Mouse (Mus musculus): ENCODE data around the gene Alx3. TPM values are rescaled to one million over a fixed set of nuclear protein-coding genes. Genes with fewer than 3 reads are reported as not detected.

Gene Alx3
- polyA plus RNA-seq, 1 experiment from 2014 or later = not detected

- Histone ChIP-seq H3K27ac (ENCODE audit: low read depth) (no peak overlapping the region), H3K4me2 (ENCODE audit: low read depth, low read length) (no peak overlapping the region), H3K4me3 (ENCODE audit: low read depth, low read length) (no peak overlapping the region), H3K36me3 (replicated peaks; ENCODE audit: insufficient read depth, low read length) (no peaks in the 10 kb centered on the region), H3K9me3 (ENCODE audit: low read length) (no peaks in the 10 kb centered on the region), H3K27me3 (ENCODE audit: insufficient read depth, low read length) (no peaks in the 10 kb centered on the region), H3K9ac (replicated peaks) (no peak overlapping the region), H3K4me1 (ENCODE audit: insufficient read depth) (no peaks in the 10 kb centered on the region)
- ATAC-seq = no peak
- no peak for DNase-seq
- WGBS (ENCODE audit: insufficient replicate concordance) = 42% methylated on average over 3 of the region's 3 CpGs
- TF ChIP-seq EP300 (IDR thresholded peaks at IDR 0.05; ENCODE audit: low read depth) (no peak), CTCF (IDR thresholded peaks at IDR 0.05; ENCODE audit: low read depth) (no peak)
Observed at GRCm38 (mm10) chr3:107558740-107559139, 36.1 kb upstream of the Alx3 start.

DNA sequence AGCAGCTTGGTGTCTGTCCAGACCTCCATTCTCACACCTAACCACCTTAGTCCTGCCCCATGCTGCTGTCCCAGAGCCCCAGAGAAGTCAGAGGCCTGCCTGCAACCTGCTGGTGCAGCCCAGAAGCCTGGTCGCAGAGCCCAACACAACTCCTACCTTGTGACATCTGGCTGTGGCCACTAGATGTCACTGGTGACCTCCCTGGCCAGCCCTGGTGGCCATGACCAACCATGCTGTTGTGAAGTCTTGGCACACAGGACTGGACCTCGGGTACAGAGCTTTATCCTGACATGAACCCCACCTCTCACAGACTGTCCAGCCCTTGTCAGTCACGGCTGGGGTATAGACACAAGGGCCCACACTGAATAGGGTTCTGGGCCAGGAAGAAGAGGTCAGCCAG, 35.6 kb upstream of the Alx3 start:
- peak; percentile 80 for ATAC-seq
- TF ChIP-seq EP300 (IDR thresholded peaks at IDR 0.05; ENCODE audit: low read depth) (no peak), CTCF (IDR thresholded peaks at IDR 0.05; ENCODE audit: low read depth) (peak; percentile 93)
- WGBS (ENCODE audit: insufficient replicate concordance) = 3% methylated on average over 3 of the region's 3 CpGs

GRCm38 (mm10) chr3:107562104-107562503, 32.7 kb upstream of the Alx3 start:
- H3K27ac ChIP-seq (ENCODE audit: low read depth) = no peak overlapping the region
- H3K27me3 ChIP-seq (ENCODE audit: insufficient read depth, low read length) = no peaks in the 10 kb centered on the region
- H3K36me3 ChIP-seq (replicated peaks; ENCODE audit: insufficient read depth, low read length) = no peaks in the 10 kb centered on the region
- H3K4me1 ChIP-seq (ENCODE audit: insufficient read depth) = no peaks in the 10 kb centered on the region
- no peak overlapping the region for H3K4me2 ChIP-seq (ENCODE audit: low read depth, low read length)
- TF ChIP-seq CTCF (IDR thresholded peaks at IDR 0.05; ENCODE audit: low read depth) = no peak
- no peak for TF ChIP-seq EP300 (IDR thresholded peaks at IDR 0.05; ENCODE audit: low read depth)
- no peak overlapping the region for H3K4me3 ChIP-seq (ENCODE audit: low read depth, low read length)
- ATAC-seq = no peak
- H3K9ac ChIP-seq (replicated peaks) = no peak overlapping the region
- DNase-seq = no peak
- whole genome bisulfite sequencing (ENCODE audit: insufficient replicate concordance) = 70% methylated on average over 2 of the region's 2 CpGs
- no peaks in the 10 kb centered on the region for H3K9me3 ChIP-seq (ENCODE audit: low read length)

More for the DNA sequence above, 35.6 kb upstream of the Alx3 start:
- no peaks in the 10 kb centered on the region for H3K27me3 ChIP-seq (ENCODE audit: insufficient read depth, low read length)
- H3K9ac ChIP-seq (replicated peaks) = no peak overlapping the region
- H3K4me3 ChIP-seq (ENCODE audit: low read depth, low read length) = no peak overlapping the region
- H3K36me3 ChIP-seq (replicated peaks; ENCODE audit: insufficient read depth, low read length) = no peaks in the 10 kb centered on the region
- H3K4me1 ChIP-seq (ENCODE audit: insufficient read depth) = no peaks in the 10 kb centered on the region
- DNase-seq = peak; percentile 65
- H3K4me2 ChIP-seq (ENCODE audit: low read depth, low read length) = no peak overlapping the region
- H3K27ac ChIP-seq (ENCODE audit: low read depth) = no peak overlapping the region
- H3K9me3 ChIP-seq (ENCODE audit: low read length) = no peaks in the 10 kb centered on the region

DNA sequence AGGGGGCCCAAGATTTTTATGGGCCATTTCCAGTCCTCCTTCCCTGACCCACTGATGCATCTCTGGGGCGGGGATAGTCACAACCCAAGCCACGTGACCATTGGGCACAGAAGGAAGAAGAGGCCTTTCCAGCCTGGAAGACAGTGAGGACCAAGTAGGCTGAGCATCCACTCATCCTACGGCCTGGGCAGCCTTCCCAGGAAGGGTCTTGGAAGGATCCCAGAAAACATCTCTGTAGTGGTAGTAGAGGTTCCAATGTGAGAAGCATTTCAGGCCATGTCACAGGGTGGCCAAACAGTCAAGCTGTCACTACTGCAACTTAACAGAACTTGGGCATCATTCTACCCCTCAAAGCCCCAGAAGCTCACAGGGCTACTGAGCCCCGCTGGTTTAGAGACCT, 32.2 kb upstream of the Alx3 start:
- no peaks in the 10 kb centered on the region for H3K4me1 ChIP-seq (ENCODE audit: insufficient read depth)
- H3K9me3 ChIP-seq (ENCODE audit: low read length) = no peaks in the 10 kb centered on the region
- no peak for DNase-seq
- no peak for ATAC-seq
- H3K4me2 ChIP-seq (ENCODE audit: low read depth, low read length) = no peak overlapping the region
- WGBS (ENCODE audit: insufficient replicate concordance) = 72% methylated on average over 4 of the region's 4 CpGs
- TF ChIP-seq EP300 (IDR thresholded peaks at IDR 0.05; ENCODE audit: low read depth) (no peak), CTCF (IDR thresholded peaks at IDR 0.05; ENCODE audit: low read depth) (no peak)
- H3K4me3 ChIP-seq (ENCODE audit: low read depth, low read length) = no peak overlapping the region
- no peak overlapping the region for H3K27ac ChIP-seq (ENCODE audit: low read depth)
- no peak overlapping the region for H3K9ac ChIP-seq (replicated peaks)
- no peaks in the 10 kb centered on the region for H3K36me3 ChIP-seq (replicated peaks; ENCODE audit: insufficient read depth, low read length)
- no peaks in the 10 kb centered on the region for H3K27me3 ChIP-seq (ENCODE audit: insufficient read depth, low read length)

DNA sequence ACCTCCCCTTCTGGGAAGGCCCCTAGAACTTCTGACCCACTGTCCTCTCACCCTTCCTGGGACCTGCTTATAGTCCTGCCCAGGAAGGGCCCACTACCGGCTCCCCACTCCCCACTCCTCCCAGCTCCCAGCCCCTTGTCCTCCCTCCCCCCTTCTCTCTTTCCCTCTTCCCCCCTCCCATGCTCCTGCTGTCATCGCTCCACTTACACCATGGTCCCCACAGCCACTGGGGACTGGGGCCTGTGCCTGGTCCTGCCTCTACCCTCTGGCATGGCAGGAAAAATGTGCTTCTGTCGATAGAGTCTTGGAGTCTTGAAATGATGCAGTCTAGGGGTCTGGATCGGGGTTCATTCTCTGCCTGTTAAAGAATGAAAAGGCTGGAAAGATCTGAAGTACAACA, 31.0 kb upstream of the Alx3 start:
- ATAC-seq = no peak
- Histone ChIP-seq H3K4me2 (ENCODE audit: low read depth, low read length) (no peak overlapping the region), H3K9ac (replicated peaks) (no peak overlapping the region), H3K27ac (ENCODE audit: low read depth) (no peak overlapping the region), H3K9me3 (ENCODE audit: low read length) (no peaks in the 10 kb centered on the region), H3K4me1 (ENCODE audit: insufficient read depth) (no peaks in the 10 kb centered on the region), H3K36me3 (replicated peaks; ENCODE audit: insufficient read depth, low read length) (no peaks in the 10 kb centered on the region), H3K27me3 (ENCODE audit: insufficient read depth, low read length) (no peaks in the 10 kb centered on the region), H3K4me3 (ENCODE audit: low read depth, low read length) (no peak overlapping the region)
- no peak for DNase-seq
- TF ChIP-seq EP300 (IDR thresholded peaks at IDR 0.05; ENCODE audit: low read depth) (no peak), CTCF (IDR thresholded peaks at IDR 0.05; ENCODE audit: low read depth) (no peak)
- WGBS (ENCODE audit: insufficient replicate concordance) = 31% methylated on average over 4 of the region's 4 CpGs

GRCm38 (mm10) chr3:107565331-107565730, 29.5 kb upstream of the Alx3 start:
- WGBS (ENCODE audit: insufficient replicate concordance) = 48% methylated on average over 3 of the region's 3 CpGs
- Histone ChIP-seq H3K4me2 (ENCODE audit: low read depth, low read length) (no peak overlapping the region), H3K27ac (ENCODE audit: low read depth) (no peak overlapping the region), H3K27me3 (ENCODE audit: insufficient read depth, low read length) (no peaks in the 10 kb centered on the region), H3K36me3 (replicated peaks; ENCODE audit: insufficient read depth, low read length) (no peaks in the 10 kb centered on the region), H3K9ac (replicated peaks) (no peak overlapping the region), H3K4me3 (ENCODE audit: low read depth, low read length) (no peak overlapping the region), H3K9me3 (ENCODE audit: low read length) (no peaks in the 10 kb centered on the region), H3K4me1 (ENCODE audit: insufficient read depth) (no peaks in the 10 kb centered on the region)
- ATAC-seq (no peak), DNase-seq (no peak)
- TF ChIP-seq EP300 (IDR thresholded peaks at IDR 0.05; ENCODE audit: low read depth) (no peak), CTCF (IDR thresholded peaks at IDR 0.05; ENCODE audit: low read depth) (no peak)

- no peak overlapping the region for H3K9ac ChIP-seq (replicated peaks)
- no peaks in the 10 kb centered on the region for H3K36me3 ChIP-seq (replicated peaks; ENCODE audit: insufficient read depth, low read length)
- H3K27ac ChIP-seq (ENCODE audit: low read depth) = no peak overlapping the region
- DNase-seq (no peak), ATAC-seq (no peak)
- no peak for TF ChIP-seq EP300 (IDR thresholded peaks at IDR 0.05; ENCODE audit: low read depth)
- no peak for TF ChIP-seq CTCF (IDR thresholded peaks at IDR 0.05; ENCODE audit: low read depth)
- H3K4me3 ChIP-seq (ENCODE audit: low read depth, low read length) = no peak overlapping the region
- H3K4me1 ChIP-seq (ENCODE audit: insufficient read depth) = no peaks in the 10 kb centered on the region
- no peaks in the 10 kb centered on the region for H3K27me3 ChIP-seq (ENCODE audit: insufficient read depth, low read length)
- H3K9me3 ChIP-seq (ENCODE audit: low read length) = no peaks in the 10 kb centered on the region
- H3K4me2 ChIP-seq (ENCODE audit: low read depth, low read length) = no peak overlapping the region
- WGBS (ENCODE audit: insufficient replicate concordance) = 72% methylated on average over 7 of the region's 7 CpGs
Observed at GRCm38 (mm10) chr3:107567766-107568165, 27.1 kb upstream of the Alx3 start.
